Mouse (Mus musculus) hindbrain, embryonic 11.5 days (tissue): ENCODE measurements around the gene Rfx8. TPM values are rescaled to one million over a fixed set of nuclear protein-coding genes. Genes with fewer than 3 reads are reported as not detected.

ENCODE experiments used
- ATAC-seq: fragments of 200-750 bp; cut with Nextera tagmentation; 2 replicates; pipeline ENCODE4 v1.8.0; 2017; ENCODE audit warnings: mild to moderate bottlenecking, moderate TSS enrichment, moderate library complexity; ENCODE audit not compliant: low FRiP score
- DNase-seq: peaks from one replicate; pipeline ENCODE4 v3.0.0-alpha.2; 2015; ENCODE audit warnings: low spot score
- H3K27ac ChIP-seq: fragments of 300-500 bp; sonication (generic); 2 replicates; pipeline ENCODE4 v1.5.1; 2014; ENCODE audit warnings: mild to moderate bottlenecking, low read depth, low read length
- H3K27me3 ChIP-seq: fragments of 300-500 bp; sonication (generic); 2 replicates; pipeline ENCODE4 v1.6.1; 2014; ENCODE audit warnings: mild to moderate bottlenecking, low read length, moderate library complexity, mixed read lengths; ENCODE audit not compliant: control insufficient read depth, insufficient read depth
- H3K36me3 ChIP-seq: fragments of 300-500 bp; sonication (generic); 2 replicates; pipeline ENCODE4 v1.6.1; 2014; ENCODE audit warnings: mild to moderate bottlenecking, low read length, moderate library complexity, mixed read lengths; ENCODE audit not compliant: control insufficient read depth, insufficient read depth
- H3K4me1 ChIP-seq: fragments of 300-500 bp; sonication (generic); replicated peaks from 2 replicates; pipeline ENCODE4 v1.6.1; 2014; ENCODE audit warnings: low read length, mixed read lengths; ENCODE audit not compliant: control insufficient read depth, insufficient read depth
- H3K4me2 ChIP-seq: fragments of 300-500 bp; sonication (generic); replicated peaks from 2 replicates; pipeline ENCODE4 v1.6.1; 2014; ENCODE audit warnings: mild to moderate bottlenecking, low read depth, low read length
- H3K4me3 ChIP-seq: fragments of 300-500 bp; sonication (generic); 2 replicates; pipeline ENCODE4 v1.5.1; 2014; ENCODE audit warnings: low read depth, low read length
- H3K9ac ChIP-seq: fragments of 300-500 bp; sonication (generic); 2 replicates; pipeline ENCODE4 v1.6.1; 2014; ENCODE audit warnings: low read depth, low read length
- H3K9me3 ChIP-seq: fragments of 300-500 bp; sonication (generic); 2 replicates; pipeline ENCODE4 v1.6.1; 2016; ENCODE audit warnings: low read length; ENCODE audit not compliant: control insufficient read depth
- WGBS: fragments of 180-500 bp; shearing (Covaris S2); extraction: QIAGEN DNeasy Blood & Tissue Kit; methylation state at CpG from one replicate; pipeline ENCODE4 v1.1.7; 2014; 5-methylcytosine and 5-hydroxymethylcytosine counted together
- polyA plus RNA-seq: library from polyadenylated mRNA; unstranded; fragments of >200 nt; fragmentation: Nextera tagmentation; extraction: Ambion mirVana; gene quantifications from 2 replicates; pipeline ENCODE4 v1.2.1, GENCODE M21; 2014

Rfx8 gene
- polyA plus RNA-seq, 1 experiment from 2014 or later = 0.42 TPM

- Histone ChIP-seq H3K27ac (no peak overlapping the region), H3K27me3 (no peaks in the 10 kb centered on the region), H3K9me3 (no peaks in the 10 kb centered on the region), H3K4me3 (no peak overlapping the region), H3K4me1 (no peaks in the 10 kb centered on the region), H3K9ac (no peak overlapping the region), H3K4me2 (no peak overlapping the region), H3K36me3 (no peaks in the 10 kb centered on the region)
- DNase-seq = no peak
- 87% methylated on average over 7 of the region's 7 CpGs for WGBS
- ATAC-seq = no peak
Observed at GRCm38 (mm10) chr1:39641667-39642066, 79.1 kb downstream of the Rfx8 start.

DNA sequence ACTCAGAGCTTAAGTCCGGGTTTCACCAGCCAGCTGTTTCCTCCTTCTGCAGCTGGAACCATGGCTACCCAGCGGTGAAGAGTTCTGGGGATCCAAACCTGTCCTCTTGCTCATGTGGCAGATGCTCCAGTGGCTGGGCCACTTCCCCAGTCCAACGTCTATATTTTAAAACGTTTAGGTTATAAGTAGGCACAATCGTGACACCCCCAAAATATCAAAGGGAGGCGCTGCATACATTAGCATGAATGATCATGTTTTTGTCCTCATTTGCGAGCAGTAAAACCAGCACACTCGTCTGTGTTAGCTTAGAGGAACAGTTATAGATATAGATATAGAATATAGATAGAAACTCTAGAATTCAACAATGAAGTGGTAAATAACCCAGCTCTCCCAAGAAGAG lies 83.7 kb downstream of the Rfx8 start:
- ATAC-seq (no peak), DNase-seq (no peak)
- Histone ChIP-seq H3K36me3 (no peaks in the 10 kb centered on the region), H3K27ac (no peak overlapping the region), H3K4me1 (no peaks in the 10 kb centered on the region), H3K27me3 (no peaks in the 10 kb centered on the region), H3K4me2 (no peak overlapping the region), H3K9ac (no peak overlapping the region; the same call in 1 of the 2 replicates), H3K4me3 (no peak overlapping the region), H3K9me3 (no peaks in the 10 kb centered on the region)
- WGBS = 62% methylated on average over 8 of the region's 8 CpGs

GRCm38 (mm10) chr1:39636660-39637059 lies 84.1 kb downstream of the Rfx8 start:
- ATAC-seq = peak; percentile 47; the same call in 1 of the 2 replicates
- Histone ChIP-seq H3K27ac (no peak overlapping the region), H3K9me3 (no peaks in the 10 kb centered on the region), H3K4me2 (no peak overlapping the region), H3K4me3 (no peak overlapping the region), H3K4me1 (no peaks in the 10 kb centered on the region), H3K9ac (no peak overlapping the region; the same call in 1 of the 2 replicates), H3K27me3 (no peaks in the 10 kb centered on the region), H3K36me3 (no peaks in the 10 kb centered on the region)
- DNase-seq = peak; percentile 27
- WGBS = 5% methylated on average over 5 of the region's 5 CpGs

- no peak overlapping the region for H3K27ac ChIP-seq
- 32% methylated on average over 5 of the region's 5 CpGs for WGBS
Observed at GRCm38 (mm10) chr1:39636196-39636595, 84.6 kb downstream of the Rfx8 start.

DNA sequence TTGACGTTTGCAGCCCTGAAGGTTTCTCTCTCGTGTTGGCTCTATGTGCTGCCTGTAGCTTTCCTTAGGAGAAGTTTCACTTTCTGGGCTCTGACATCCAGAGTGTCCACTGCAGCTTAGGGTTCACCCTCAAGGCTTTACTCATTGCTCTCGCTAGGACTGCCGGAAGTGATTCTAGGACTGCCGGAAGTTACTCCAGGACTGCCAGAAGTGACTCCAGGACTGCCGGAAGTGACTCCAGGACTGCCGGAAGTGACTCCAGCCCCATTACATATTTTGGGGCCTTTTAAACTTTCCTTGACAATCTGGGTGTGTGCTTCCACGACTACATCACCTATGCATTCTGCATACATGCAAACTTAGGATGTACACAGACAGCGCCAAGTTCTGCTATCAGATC lies 92.2 kb downstream of the Rfx8 start:
- ATAC-seq (no peak), DNase-seq (no peak)
- Histone ChIP-seq H3K36me3 (no peaks in the 10 kb centered on the region), H3K9ac (no peak overlapping the region), H3K9me3 (no peaks in the 10 kb centered on the region), H3K4me3 (no peak overlapping the region), H3K4me1 (no peaks in the 10 kb centered on the region), H3K27me3 (no peaks in the 10 kb centered on the region), H3K4me2 (no peak overlapping the region), H3K27ac (no peak overlapping the region)
- 89% methylated on average over 9 of the region's 9 CpGs for WGBS

More at GRCm38 (mm10) chr1:39636196-39636595, 84.6 kb downstream of the Rfx8 start:
- no peak for ATAC-seq
- no peaks in the 10 kb centered on the region for H3K36me3 ChIP-seq
- DNase-seq = no peak
- no peak overlapping the region for H3K9ac ChIP-seq
- no peak overlapping the region for H3K4me2 ChIP-seq
- H3K27me3 ChIP-seq = no peaks in the 10 kb centered on the region
- no peaks in the 10 kb centered on the region for H3K4me1 ChIP-seq
- no peak overlapping the region for H3K4me3 ChIP-seq
- H3K9me3 ChIP-seq = no peaks in the 10 kb centered on the region

DNA sequence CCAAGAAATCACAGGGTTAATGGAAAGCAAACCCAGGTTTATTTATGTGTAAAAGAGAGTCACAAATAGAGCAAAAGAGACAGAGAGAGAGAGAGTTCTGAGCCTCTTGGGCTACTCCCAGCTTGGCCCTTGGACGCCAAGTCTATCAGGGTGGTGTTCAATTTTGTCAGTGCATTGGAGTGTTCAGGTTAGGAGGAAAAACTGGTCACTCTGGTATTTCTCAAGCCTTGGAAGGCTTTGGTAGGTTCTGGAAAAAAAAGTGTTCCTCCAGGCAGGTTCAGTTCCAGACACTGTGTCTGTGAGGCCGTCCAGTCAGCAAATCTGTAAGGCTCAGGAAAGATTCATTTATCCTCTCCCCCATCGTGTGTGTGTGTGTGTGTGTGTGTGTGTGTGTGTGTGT lies 95.3 kb downstream of the Rfx8 start:
- Histone ChIP-seq H3K27me3 (no peaks in the 10 kb centered on the region), H3K9me3 (no peaks in the 10 kb centered on the region), H3K4me1 (no peaks in the 10 kb centered on the region), H3K4me2 (no peak overlapping the region), H3K36me3 (no peaks in the 10 kb centered on the region), H3K4me3 (no peak overlapping the region), H3K9ac (no peak overlapping the region), H3K27ac (no peak overlapping the region)
- no peak for ATAC-seq
- DNase-seq = no peak
- 82% methylated on average over 3 of the region's 3 CpGs for WGBS

- Histone ChIP-seq H3K27me3 (no peaks in the 10 kb centered on the region), H3K27ac (no peak overlapping the region), H3K9ac (no peak overlapping the region), H3K4me1 (no peaks in the 10 kb centered on the region), H3K4me3 (no peak overlapping the region), H3K36me3 (no peaks in the 10 kb centered on the region), H3K4me2 (no peak overlapping the region), H3K9me3 (no peaks in the 10 kb centered on the region)
- 33% methylated on average over 1 of the region's 1 CpGs for WGBS
- ATAC-seq (no peak), DNase-seq (no peak)
Observed at GRCm38 (mm10) chr1:39623729-39624128, 97.1 kb downstream of the Rfx8 start.

GRCm38 (mm10) chr1:39623106-39623505 lies 97.7 kb downstream of the Rfx8 start:
- ATAC-seq = no peak
- no peak overlapping the region for H3K4me2 ChIP-seq
- no peak overlapping the region for H3K4me3 ChIP-seq
- no peak for DNase-seq
- H3K27me3 ChIP-seq = no peaks in the 10 kb centered on the region
- no peak overlapping the region for H3K27ac ChIP-seq
- no peaks in the 10 kb centered on the region for H3K4me1 ChIP-seq
- no peaks in the 10 kb centered on the region for H3K9me3 ChIP-seq
- H3K9ac ChIP-seq = no peak overlapping the region
- H3K36me3 ChIP-seq = no peaks in the 10 kb centered on the region
- WGBS = 93% methylated on average over 5 of the region's 5 CpGs

- Histone ChIP-seq H3K27ac (no peak overlapping the region), H3K4me3 (no peak overlapping the region), H3K9ac (no peak overlapping the region), H3K4me2 (no peak overlapping the region), H3K27me3 (no peaks in the 10 kb centered on the region), H3K9me3 (no peaks in the 10 kb centered on the region), H3K4me1 (no peaks in the 10 kb centered on the region), H3K36me3 (no peaks in the 10 kb centered on the region)
- WGBS = 53% methylated on average over 8 of the region's 8 CpGs
- ATAC-seq (no peak), DNase-seq (no peak)
Observed at GRCm38 (mm10) chr1:39618524-39618923, 102.3 kb downstream of the Rfx8 start.
